Mouse (Mus musculus) embryonic facial prominence, embryonic 14.5 days (tissue): Measurements from ENCODE around the gene Erich4. TPM values are rescaled to one million over a fixed set of nuclear protein-coding genes. Genes with fewer than 3 reads are reported as not detected.

ENCODE experiments used
- ATAC-seq: fragments of 200-750 bp; cut with Nextera tagmentation; 2 replicates; pipeline ENCODE4 v1.8.0; 2017; ENCODE audit warnings: low read depth, moderate number of reproducible peaks, moderate TSS enrichment
- DNase-seq: peaks from one replicate; pipeline ENCODE4 v3.0.0-alpha.2; 2015; ENCODE audit warnings: low spot score
- H3K27ac ChIP-seq: fragments of 300-500 bp; sonication (generic); replicated peaks from 2 replicates; pipeline ENCODE4 v1.5.1; 2014; ENCODE audit warnings: low read depth, mild to moderate bottlenecking, low read length, moderate library complexity
- H3K27me3 ChIP-seq: fragments of 300-500 bp; sonication (generic); replicated peaks from 2 replicates; pipeline ENCODE4 v1.6.1; 2014; ENCODE audit warnings: low read length; ENCODE audit not compliant: control insufficient read depth, insufficient read depth
- H3K36me3 ChIP-seq: fragments of 300-500 bp; sonication (generic); 2 replicates; pipeline ENCODE4 v1.6.1; 2014; ENCODE audit warnings: low read length, mixed read lengths; ENCODE audit not compliant: control insufficient read depth, insufficient read depth
- H3K4me1 ChIP-seq: fragments of 300-500 bp; sonication (generic); 2 replicates; pipeline ENCODE4 v1.6.1; 2014; ENCODE audit warnings: antibody characterized with exemption, low read length; ENCODE audit not compliant: control insufficient read depth, insufficient read depth
- H3K4me2 ChIP-seq: fragments of 300-500 bp; sonication (generic); 2 replicates; pipeline ENCODE4 v1.6.1; 2014; ENCODE audit warnings: low read depth, mild to moderate bottlenecking, low read length, moderate library complexity, mixed read lengths
- H3K4me3 ChIP-seq: fragments of 300-500 bp; sonication (generic); 2 replicates; pipeline ENCODE4 v1.5.1; 2014; ENCODE audit warnings: low read depth, mild to moderate bottlenecking, low read length
- H3K9ac ChIP-seq: fragments of 300-500 bp; sonication (generic); 2 replicates; pipeline ENCODE4 v1.6.1; 2014; ENCODE audit warnings: low read depth, mild to moderate bottlenecking, low read length, moderate library complexity, mixed read lengths
- H3K9me3 ChIP-seq: fragments of 300-500 bp; sonication (generic); 2 replicates; pipeline ENCODE4 v1.6.1; 2016; ENCODE audit warnings: low read length; ENCODE audit not compliant: control insufficient read depth
- WGBS: fragments of 180-500 bp; shearing (Covaris S2); extraction: QIAGEN DNeasy Blood & Tissue Kit; methylation state at CpG from one replicate; pipeline ENCODE4 v1.1.7; 2014; 5-methylcytosine and 5-hydroxymethylcytosine counted together
- polyA plus RNA-seq: library from polyadenylated mRNA; unstranded; fragments of >200 nt; fragmentation: Nextera tagmentation; extraction: Ambion mirVana; gene quantifications from 2 replicates; pipeline ENCODE4 v1.2.1, GENCODE M21; 2014

Erich4 gene
- polyA plus RNA-seq, 1 experiment from 2014 or later = not detected

- no peak overlapping the region for H3K9ac ChIP-seq
- 52% methylated on average over 14 of the region's 14 CpGs for WGBS
- H3K36me3 ChIP-seq = peaks cover 9% of the 10 kb centered on the region; the same call in 1 of the 2 replicates
- no peak for ATAC-seq
- H3K9me3 ChIP-seq = no peaks in the 10 kb centered on the region
- no peak overlapping the region for H3K4me3 ChIP-seq
- H3K4me1 ChIP-seq = no peaks in the 10 kb centered on the region
- H3K27me3 ChIP-seq = no peaks in the 10 kb centered on the region
- H3K4me2 ChIP-seq = no peak overlapping the region
- no peak for DNase-seq
- H3K27ac ChIP-seq = no peak overlapping the region
Observed at GRCm38 (mm10) chr7:25645074-25645473, 29.4 kb upstream of the Erich4 start.

GRCm38 (mm10) chr7:25644631-25645030, 28.9 kb upstream of the Erich4 start:
- Histone ChIP-seq H3K36me3 (peaks cover 11% of the 10 kb centered on the region; the same call in 1 of the 2 replicates), H3K4me1 (no peaks in the 10 kb centered on the region), H3K27me3 (no peaks in the 10 kb centered on the region), H3K4me3 (no peak overlapping the region), H3K27ac (no peak overlapping the region), H3K9ac (no peak overlapping the region), H3K9me3 (no peaks in the 10 kb centered on the region), H3K4me2 (no peak overlapping the region)
- ATAC-seq (no peak), DNase-seq (no peak)
- WGBS = 80% methylated on average over 4 of the region's 4 CpGs

- H3K9ac ChIP-seq = no peak overlapping the region
- H3K27me3 ChIP-seq = no peaks in the 10 kb centered on the region
- H3K4me2 ChIP-seq = no peak overlapping the region
- DNase-seq = no peak
- peaks cover 15% of the 10 kb centered on the region; the same call in 1 of the 2 replicates for H3K36me3 ChIP-seq
- H3K27ac ChIP-seq = no peak overlapping the region
- no peaks in the 10 kb centered on the region for H3K9me3 ChIP-seq
- H3K4me1 ChIP-seq = no peaks in the 10 kb centered on the region
- no peak overlapping the region for H3K4me3 ChIP-seq
- WGBS = 74% methylated on average over 10 of the region's 10 CpGs
- no peak for ATAC-seq
Observed at GRCm38 (mm10) chr7:25644136-25644535, 28.4 kb upstream of the Erich4 start.

- Histone ChIP-seq H3K36me3 (peaks cover 32% of the 10 kb centered on the region; the same call in 1 of the 2 replicates), H3K4me3 (no peak overlapping the region), H3K9me3 (no peaks in the 10 kb centered on the region), H3K27ac (no peak overlapping the region), H3K4me1 (no peaks in the 10 kb centered on the region), H3K27me3 (no peaks in the 10 kb centered on the region), H3K9ac (no peak overlapping the region), H3K4me2 (no peak overlapping the region)
- 92% methylated on average over 4 of the region's 4 CpGs for WGBS
- DNase-seq (no peak), ATAC-seq (no peak)
Observed at GRCm38 (mm10) chr7:25639754-25640153, 24.1 kb upstream of the Erich4 start.

GRCm38 (mm10) chr7:25637099-25637498, 21.4 kb upstream of the Erich4 start:
- no peak for ATAC-seq
- H3K9ac ChIP-seq = no peak overlapping the region
- WGBS = 95% methylated on average over 5 of the region's 5 CpGs

GRCm38 (mm10) chr7:25636373-25636772, 20.7 kb upstream of the Erich4 start:
- no peak overlapping the region for H3K9ac ChIP-seq
- ATAC-seq (peak; percentile 34), DNase-seq (peak; percentile 50)
- H3K4me3 ChIP-seq = no peak overlapping the region
- peaks cover 44% of the 10 kb centered on the region for H3K36me3 ChIP-seq
- no peak overlapping the region for H3K27ac ChIP-seq
- no peaks in the 10 kb centered on the region for H3K9me3 ChIP-seq
- WGBS = 67% methylated on average over 3 of the region's 3 CpGs
- no peak overlapping the region for H3K4me2 ChIP-seq
- no peaks in the 10 kb centered on the region for H3K27me3 ChIP-seq
- no peaks in the 10 kb centered on the region for H3K4me1 ChIP-seq

More at GRCm38 (mm10) chr7:25637099-25637498, 21.4 kb upstream of the Erich4 start:
- Histone ChIP-seq H3K4me2 (no peak overlapping the region), H3K36me3 (peaks cover 44% of the 10 kb centered on the region; the same call in 1 of the 2 replicates), H3K27ac (no peak overlapping the region), H3K9me3 (no peaks in the 10 kb centered on the region), H3K4me1 (no peaks in the 10 kb centered on the region), H3K4me3 (no peak overlapping the region), H3K27me3 (no peaks in the 10 kb centered on the region)
- no peak for DNase-seq

GRCm38 (mm10) chr7:25632679-25633078, 17.0 kb upstream of the Erich4 start:
- Histone ChIP-seq H3K27me3 (no peaks in the 10 kb centered on the region), H3K9ac (no peak overlapping the region), H3K4me3 (no peak overlapping the region), H3K36me3 (peaks cover 53% of the 10 kb centered on the region), H3K4me1 (peaks cover 3% of the 10 kb centered on the region; the same call in 1 of the 2 replicates), H3K9me3 (no peaks in the 10 kb centered on the region), H3K27ac (no peak overlapping the region), H3K4me2 (no peak overlapping the region)
- no peak for DNase-seq
- no peak for ATAC-seq
- 89% methylated on average over 5 of the region's 5 CpGs for WGBS

GRCm38 (mm10) chr7:25628323-25628620, 12.6 kb upstream of the Erich4 start:
- Histone ChIP-seq H3K36me3 (peaks cover 55% of the 10 kb centered on the region), H3K4me2 (peak overlapping the region; percentile 70), H3K9ac (peak overlapping the region; percentile 59; the same call in 1 of the 2 replicates), H3K9me3 (no peaks in the 10 kb centered on the region), H3K27ac (no peak overlapping the region), H3K4me3 (peak overlapping the region; percentile 41; the same call in 1 of the 2 replicates), H3K4me1 (peaks cover 3% of the 10 kb centered on the region; the same call in 1 of the 2 replicates), H3K27me3 (no peaks in the 10 kb centered on the region)
- 55% methylated on average over 8 of the region's 8 CpGs for WGBS
- ATAC-seq = no peak
- no peak for DNase-seq
